Mouse (Mus musculus): Measurements from ENCODE around the gene Svopl.

- TF ChIP-seq CTCF (IDR thresholded peaks at IDR 0.05; ENCODE audit: low read depth, low read length) (peak; percentile 47; the same call in 1 of the 2 replicates), POLR2A (IDR thresholded peaks at IDR 0.05; ENCODE audit: extremely low read depth, insufficient read depth, low read length) (no peak)
These were observed 39.3 kb downstream of the Svopl start for GRCm38 (mm10) chr6:38007459-38007858.

Data from liver, adult 2 months (tissue).